Mouse (Mus musculus) heart, embryonic 11.5 days (tissue): Measurements from ENCODE around the gene Papss1. TPM values are rescaled to one million over a fixed set of nuclear protein-coding genes. Genes with fewer than 3 reads are reported as not detected.

ENCODE experiments used
- ATAC-seq: fragments of 200-750 bp; cut with Nextera tagmentation; replicated peaks from 2 replicates; pipeline ENCODE4 v1.8.0; 2017; ENCODE audit warnings: moderate library complexity; ENCODE audit not compliant: insufficient number of reproducible peaks, low FRiP score, low TSS enrichment
- H3K27ac ChIP-seq: fragments of 300-500 bp; sonication (generic); 2 replicates; pipeline ENCODE4 v1.5.1; 2014; ENCODE audit warnings: mild to moderate bottlenecking, low read depth, low read length
- H3K27me3 ChIP-seq: fragments of 300-500 bp; sonication (generic); 2 replicates; pipeline ENCODE4 v1.6.1; 2014; ENCODE audit warnings: mild to moderate bottlenecking, low read length, mixed read lengths; ENCODE audit not compliant: control insufficient read depth, insufficient read depth
- H3K36me3 ChIP-seq: fragments of 300-500 bp; sonication (generic); 2 replicates; pipeline ENCODE4 v1.6.1; 2014; ENCODE audit warnings: mild to moderate bottlenecking, low read length, moderate library complexity, mixed read lengths; ENCODE audit not compliant: control insufficient read depth, insufficient read depth
- H3K4me1 ChIP-seq: fragments of 300-500 bp; sonication (generic); 2 replicates; pipeline ENCODE4 v1.6.1; 2014; ENCODE audit warnings: low read length; ENCODE audit not compliant: control insufficient read depth, insufficient read depth
- H3K4me2 ChIP-seq: fragments of 300-500 bp; sonication (generic); 2 replicates; pipeline ENCODE4 v1.6.1; 2014; ENCODE audit warnings: mild to moderate bottlenecking, moderate library complexity
- H3K4me3 ChIP-seq: fragments of 300-500 bp; sonication (generic); 2 replicates; pipeline ENCODE4 v1.5.1; 2014; ENCODE audit warnings: low read depth, low read length
- H3K9ac ChIP-seq: fragments of 300-500 bp; sonication (generic); 2 replicates; pipeline ENCODE4 v1.6.1; 2014; ENCODE audit warnings: mild to moderate bottlenecking, low read depth, low read length, moderate library complexity
- H3K9me3 ChIP-seq: fragments of 300-500 bp; sonication (generic); replicated peaks from 2 replicates; pipeline ENCODE4 v1.6.1; 2016; ENCODE audit warnings: low read length; ENCODE audit not compliant: control insufficient read depth
- WGBS: fragments of 180-500 bp; shearing (Covaris S2); extraction: QIAGEN DNeasy Blood & Tissue Kit; methylation state at CpG from one replicate; pipeline ENCODE4 v1.1.7; 2014; ENCODE audit not compliant: insufficient replicate concordance; 5-methylcytosine and 5-hydroxymethylcytosine counted together
- polyA plus RNA-seq: library from polyadenylated mRNA; unstranded; fragments of >200 nt; fragmentation: Nextera tagmentation; extraction: Ambion mirVana; gene quantifications from 2 replicates; pipeline ENCODE4 v1.2.1, GENCODE M21; 2014

The Papss1 gene
- polyA plus RNA-seq, 1 experiment from 2014 or later, result 43.8 TPM

DNA sequence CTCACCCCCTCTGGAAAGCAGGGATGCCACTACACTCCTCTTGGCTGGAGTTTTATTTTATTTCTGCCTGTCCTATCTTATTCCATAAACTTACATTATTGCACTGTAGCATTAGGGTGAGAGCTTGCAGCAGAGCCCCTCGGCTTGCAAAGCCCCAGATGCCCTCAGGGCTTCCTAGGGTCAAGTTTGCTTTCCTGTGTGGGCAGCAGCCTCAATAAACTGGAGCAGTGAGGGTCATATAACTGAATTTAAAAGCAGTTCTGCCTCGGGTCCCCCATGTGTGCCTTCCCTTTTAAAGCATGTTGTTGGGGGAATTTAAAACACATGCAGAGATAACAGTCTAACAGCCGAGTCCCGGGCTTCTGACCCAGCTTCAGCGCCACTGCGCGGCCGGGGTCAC lies 49.5 kb downstream of the Papss1 start:
- Histone ChIP-seq H3K4me2 (no peak overlapping the region), H3K27me3 (no peaks in the 10 kb centered on the region), H3K4me1 (no peaks in the 10 kb centered on the region), H3K4me3 (no peak overlapping the region), H3K36me3 (peaks cover 10% of the 10 kb centered on the region), H3K27ac (no peak overlapping the region), H3K9ac (no peak overlapping the region), H3K9me3 (no peaks in the 10 kb centered on the region)
- no peak for ATAC-seq
- 80% methylated on average over 8 of the region's 8 CpGs for WGBS

DNA sequence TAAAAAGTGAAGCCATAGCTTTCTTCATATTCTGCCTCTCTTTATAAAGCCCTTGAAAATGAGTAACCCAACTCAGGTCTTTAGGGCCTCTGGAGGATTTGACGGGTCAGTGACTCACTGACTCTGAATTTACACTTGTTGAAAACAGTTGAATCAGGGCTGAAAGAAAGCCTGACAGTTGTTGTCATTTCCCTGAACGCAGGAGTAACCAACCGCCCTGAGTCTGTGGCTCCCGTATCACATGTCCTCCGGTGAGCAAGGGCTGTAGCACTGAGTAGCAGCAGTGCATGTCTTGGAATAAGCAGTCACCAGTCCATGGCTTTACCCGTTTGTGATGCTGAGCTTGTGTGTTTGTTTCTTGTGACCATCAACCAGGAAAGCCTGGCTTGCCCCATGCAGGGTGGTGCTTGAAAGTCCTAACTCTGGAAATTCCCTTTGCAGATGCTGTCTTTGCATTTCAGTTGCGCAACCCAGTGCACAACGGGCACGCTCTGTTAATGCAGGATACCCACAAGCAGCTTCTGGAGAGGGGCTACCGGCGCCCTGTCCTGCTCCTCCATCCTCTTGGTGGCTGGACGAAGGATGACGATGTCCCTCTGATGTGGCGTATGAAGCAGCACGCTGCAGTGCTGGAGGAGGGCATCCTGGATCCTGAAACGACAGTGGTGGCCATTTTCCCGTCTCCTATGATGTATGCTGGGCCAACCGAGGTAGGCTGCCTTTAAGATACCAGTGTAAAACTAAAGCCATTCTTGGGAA lies 54.2 kb downstream of the Papss1 start:
- Histone ChIP-seq H3K36me3 (peaks cover 5% of the 10 kb centered on the region; the same call in 1 of the 2 replicates), H3K27me3 (no peaks in the 10 kb centered on the region), H3K4me2 (no peak overlapping the region), H3K9ac (no peak overlapping the region), H3K9me3 (no peaks in the 10 kb centered on the region), H3K4me1 (no peaks in the 10 kb centered on the region), H3K4me3 (no peak overlapping the region), H3K27ac (no peak overlapping the region)
- ATAC-seq, result no peak
- 91% methylated on average over 18 of the region's 18 CpGs for WGBS

DNA sequence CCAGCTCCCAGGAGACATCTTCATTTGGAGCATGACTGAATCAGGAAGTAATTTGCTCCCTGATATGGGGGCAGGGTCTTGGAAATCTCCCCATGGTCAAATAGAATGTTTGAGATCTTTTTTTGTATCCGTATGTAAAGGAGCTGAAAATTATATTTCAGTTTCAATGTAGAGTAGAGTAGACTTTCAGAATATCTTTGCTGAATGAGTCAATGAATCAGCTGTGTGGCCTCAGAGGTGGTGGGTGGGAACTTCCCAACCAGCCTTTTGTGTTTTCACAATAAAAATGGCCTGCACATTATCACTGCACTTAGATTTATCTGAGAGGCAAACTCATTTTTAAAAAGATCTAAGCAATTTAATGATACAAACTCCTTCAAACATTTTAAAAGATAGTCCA lies 58.6 kb downstream of the Papss1 start:
- Histone ChIP-seq H3K27ac (no peak overlapping the region), H3K9me3 (no peaks in the 10 kb centered on the region), H3K27me3 (no peaks in the 10 kb centered on the region), H3K36me3 (0 out of 2 replicates have a peak, but pooled peaks cover 5% of the 10 kb centered on the region), H3K4me2 (no peak overlapping the region), H3K4me1 (no peaks in the 10 kb centered on the region), H3K4me3 (no peak overlapping the region), H3K9ac (no peak overlapping the region)
- 90% methylated on average over 1 of the region's 1 CpGs for WGBS
- no peak for ATAC-seq

DNA sequence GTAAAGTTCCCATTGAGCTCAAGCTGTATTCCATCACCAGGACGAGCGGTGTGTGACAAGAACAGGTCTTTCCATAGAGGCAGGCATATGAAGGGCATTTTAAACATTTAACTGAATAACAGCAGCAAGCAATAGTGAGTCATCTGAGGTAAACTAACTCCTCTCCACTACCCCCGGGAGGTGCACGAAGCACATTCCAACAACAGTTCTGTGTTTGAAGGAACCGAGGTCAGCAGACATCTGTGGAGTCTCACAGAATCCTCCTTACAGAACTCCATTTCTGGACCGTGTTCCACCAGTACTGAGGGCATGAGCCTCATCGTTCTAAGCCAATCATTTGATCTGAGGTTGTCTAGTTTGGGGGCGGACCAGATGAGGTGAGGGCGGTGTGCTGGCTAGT lies 59.5 kb downstream of the Papss1 start:
- H3K4me1 ChIP-seq, result no peaks in the 10 kb centered on the region
- H3K9me3 ChIP-seq, result no peaks in the 10 kb centered on the region
- H3K36me3 ChIP-seq, result no peaks in the 10 kb centered on the region
- H3K27ac ChIP-seq, result no peak overlapping the region
- H3K27me3 ChIP-seq, result no peaks in the 10 kb centered on the region
- WGBS, result 89% methylated on average over 9 of the region's 9 CpGs
- no peak overlapping the region for H3K4me3 ChIP-seq
- no peak overlapping the region for H3K4me2 ChIP-seq
- no peak for ATAC-seq
- H3K9ac ChIP-seq, result no peak overlapping the region

DNA sequence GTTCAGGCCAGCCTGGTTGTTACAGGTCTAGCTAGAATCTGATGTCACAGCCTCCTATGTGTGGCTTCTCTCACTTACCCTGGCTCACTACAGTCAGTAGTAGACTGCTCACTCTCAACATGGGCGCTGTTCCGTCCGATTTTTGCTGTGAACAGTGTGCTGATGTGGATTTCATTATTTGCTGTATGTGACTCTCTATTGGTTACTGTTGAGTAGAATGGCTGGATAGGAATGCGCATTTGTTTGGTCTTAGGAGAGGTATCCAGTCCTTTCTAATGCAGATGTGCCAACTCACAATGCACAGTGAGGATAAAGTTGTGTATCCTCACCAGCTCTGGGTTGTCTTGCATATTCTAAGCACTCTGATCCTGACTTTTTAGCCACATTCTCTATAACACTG lies 62.9 kb downstream of the Papss1 start:
- Histone ChIP-seq H3K36me3 (no peaks in the 10 kb centered on the region; the same call in 1 of the 2 replicates), H3K4me3 (no peak overlapping the region), H3K4me1 (no peaks in the 10 kb centered on the region), H3K9me3 (no peaks in the 10 kb centered on the region), H3K27ac (no peak overlapping the region), H3K4me2 (no peak overlapping the region), H3K9ac (no peak overlapping the region), H3K27me3 (no peaks in the 10 kb centered on the region)
- ATAC-seq, result no peak
- WGBS, result 93% methylated on average over 4 of the region's 4 CpGs

DNA sequence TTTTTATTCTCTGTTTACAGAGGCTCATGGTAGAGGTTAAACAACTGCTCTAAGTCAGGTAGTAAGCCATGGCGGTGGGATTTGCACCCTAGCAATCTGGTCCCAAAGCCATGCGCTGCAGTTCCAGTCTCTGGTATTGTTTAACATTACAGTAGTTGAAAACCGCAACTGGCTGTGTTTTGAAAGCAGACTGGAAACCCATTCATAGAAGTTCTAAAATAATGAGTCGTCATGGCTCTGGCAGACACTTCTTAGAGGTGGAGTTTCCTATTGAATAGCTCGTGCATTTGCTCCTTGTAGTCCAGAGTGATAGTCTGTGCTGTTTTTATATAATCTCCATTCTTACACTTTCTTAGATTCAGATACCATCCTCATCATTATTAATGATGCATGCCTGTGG lies 63.7 kb downstream of the Papss1 start:
- whole genome bisulfite sequencing, result 85% methylated on average over 5 of the region's 5 CpGs
- no peak for ATAC-seq
- Histone ChIP-seq H3K4me2 (no peak overlapping the region), H3K9ac (no peak overlapping the region), H3K4me3 (no peak overlapping the region), H3K27me3 (no peaks in the 10 kb centered on the region), H3K4me1 (no peaks in the 10 kb centered on the region), H3K36me3 (no peaks in the 10 kb centered on the region; the same call in 1 of the 2 replicates), H3K9me3 (no peaks in the 10 kb centered on the region), H3K27ac (no peak overlapping the region)

DNA sequence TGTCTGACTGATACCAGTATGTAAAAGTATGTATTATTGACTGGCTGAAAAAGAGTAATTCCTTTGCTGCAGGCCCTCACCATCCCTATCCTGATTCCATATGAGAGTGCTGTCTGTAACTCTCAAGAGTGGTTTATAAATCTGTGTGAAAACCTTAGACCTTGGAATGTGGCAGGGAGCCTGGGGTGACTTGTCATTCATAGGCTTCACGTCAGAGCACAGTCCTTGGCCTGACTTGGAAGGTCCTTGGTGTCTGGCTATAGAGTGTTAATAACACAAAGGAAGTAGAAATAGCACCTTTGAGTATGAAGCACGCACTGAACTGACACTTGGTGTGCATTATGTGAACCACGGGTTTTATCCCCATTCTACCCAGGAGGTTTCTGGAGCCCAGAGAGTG lies 64.4 kb downstream of the Papss1 start:
- no peak overlapping the region for H3K4me2 ChIP-seq
- no peaks in the 10 kb centered on the region for H3K4me1 ChIP-seq
- no peak overlapping the region for H3K4me3 ChIP-seq
- H3K9ac ChIP-seq, result no peak overlapping the region
- ATAC-seq, result no peak
- no peaks in the 10 kb centered on the region for H3K9me3 ChIP-seq
- no peaks in the 10 kb centered on the region; the same call in 1 of the 2 replicates for H3K36me3 ChIP-seq
- WGBS, result 81% methylated on average over 3 of the region's 3 CpGs
- no peak overlapping the region for H3K27ac ChIP-seq
- H3K27me3 ChIP-seq, result no peaks in the 10 kb centered on the region

DNA sequence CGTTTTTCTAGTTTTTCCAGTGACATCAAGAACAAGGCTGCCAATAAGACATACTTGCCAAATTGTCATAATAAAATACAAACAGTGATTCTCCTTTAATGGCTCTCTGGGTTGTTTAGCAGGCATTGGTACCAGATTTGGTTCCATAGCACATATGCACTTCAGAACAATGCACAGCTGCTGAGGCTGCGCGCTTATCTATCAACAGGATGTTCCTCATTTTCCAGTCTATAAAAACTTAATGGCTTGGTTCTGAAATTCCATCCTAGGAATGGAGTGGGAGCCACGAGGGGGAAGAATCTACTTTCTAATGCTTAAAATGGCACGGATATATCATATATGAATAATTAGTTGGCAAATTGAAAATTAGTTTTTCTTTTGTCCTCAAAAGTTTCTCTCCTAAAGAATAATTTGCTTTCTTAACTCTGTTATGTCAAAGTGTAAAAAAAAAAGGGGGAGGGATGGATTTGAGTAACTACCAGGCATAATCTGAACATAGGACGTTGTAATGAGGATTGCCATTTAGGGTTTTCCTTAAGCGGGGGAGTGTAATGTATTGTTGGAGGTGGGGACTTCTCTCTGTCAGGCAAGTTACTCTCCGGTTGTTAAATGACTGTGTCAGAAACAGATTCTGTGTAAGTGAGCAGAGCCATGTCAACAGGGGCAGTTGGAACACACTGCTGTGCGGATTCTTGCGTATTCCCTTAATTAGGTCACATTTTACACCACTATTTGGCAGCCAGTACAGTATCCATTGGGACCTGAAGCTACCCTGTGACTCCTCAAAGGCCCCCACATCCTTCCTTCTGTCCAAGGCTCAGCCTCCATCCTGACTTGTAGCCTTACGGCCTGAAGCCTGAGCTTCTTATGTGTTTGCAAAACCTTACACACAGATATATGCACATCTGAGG lies 66.1 kb downstream of the Papss1 start:
- Histone ChIP-seq H3K9ac (no peak overlapping the region), H3K4me2 (no peak overlapping the region), H3K36me3 (no peaks in the 10 kb centered on the region; the same call in 1 of the 2 replicates), H3K27me3 (no peaks in the 10 kb centered on the region), H3K4me1 (no peaks in the 10 kb centered on the region), H3K27ac (no peak overlapping the region), H3K9me3 (no peaks in the 10 kb centered on the region), H3K4me3 (no peak overlapping the region)
- WGBS, result 81% methylated on average over 11 of the region's 11 CpGs
- no peak for ATAC-seq
